ENCODE assay signal across 9 mouse cellular contexts in genomic region chr6:118887032-118887431, GRCm38 (mm10).
"Had no signal": no experiment of that assay in that cellular context is flagged by ENCODE, and none has a peak within 500 bp of the region (broad histone marks: within the 10 kb centered on the region; RNA-seq: fewer than 3 reads in every experiment).

No protein-coding gene starts in this region.

- DNase-seq: lung, adult 18-20 months; lung, embryonic 14.5 days; lung, postnatal 10 days; lung, postnatal 4 days; midbrain, embryonic 14.5 days; right cerebral cortex, postnatal 14 days; thymus, adult 18-20 months; thymus, postnatal 14 days; thymus, postnatal 36 days had no signal
